Mouse (Mus musculus): ENCODE data around the gene Spock1. TPM values are rescaled to one million over a fixed set of nuclear protein-coding genes. Genes with fewer than 3 reads are reported as not detected.

Gene Spock1
- polyA plus RNA-seq, 1 experiment from 2014 or later: 12.5 TPM

DNA sequence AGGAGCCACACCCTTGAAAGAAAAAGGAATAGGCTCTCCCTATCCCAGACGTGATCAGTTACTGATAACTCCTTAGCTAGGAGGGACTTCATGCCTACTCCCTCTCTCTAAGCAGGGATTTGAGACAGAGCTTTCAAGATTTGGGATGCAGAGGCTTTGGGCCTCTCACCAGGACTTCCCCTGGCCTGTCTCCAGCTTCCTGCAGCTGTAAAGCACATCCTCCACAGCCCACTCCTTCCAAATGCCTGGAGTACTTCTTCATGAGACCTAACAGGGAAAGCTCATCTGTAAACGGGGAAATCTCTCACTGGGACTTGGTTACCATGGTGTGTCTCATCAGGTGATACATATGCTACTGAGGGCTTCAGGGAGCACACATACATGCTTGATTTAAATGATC, 97.3 kb downstream of the Spock1 start:
- Histone ChIP-seq H3K4me3 (ENCODE audit: low read depth, low read length) (no peak overlapping the region), H3K9me3 (ENCODE audit: control insufficient read depth, low read length) (no peaks in the 10 kb centered on the region), H3K36me3 (ENCODE audit: control insufficient read depth, insufficient read depth, low read length) (no peaks in the 10 kb centered on the region), H3K27me3 (replicated peaks; ENCODE audit: control insufficient read depth, insufficient read depth, low read length) (no peaks in the 10 kb centered on the region), H3K27ac (replicated peaks; ENCODE audit: low read depth, low read length) (no peak overlapping the region), H3K4me2 (ENCODE audit: low read depth, low read length) (no peak overlapping the region), H3K9ac (ENCODE audit: low read depth, low read length) (no peak overlapping the region), H3K4me1 (ENCODE audit: control insufficient read depth, insufficient read depth, low read length) (no peaks in the 10 kb centered on the region)
- DNase-seq (ENCODE audit: low spot score) (no peak), ATAC-seq (ENCODE audit: low read depth) (no peak)
- WGBS: 45% methylated on average over 2 of the region's 2 CpGs

- Histone ChIP-seq H3K4me3 (ENCODE audit: low read depth, low read length) (no peak overlapping the region), H3K27ac (replicated peaks; ENCODE audit: low read depth, low read length) (no peak overlapping the region), H3K4me2 (ENCODE audit: low read depth, low read length) (no peak overlapping the region), H3K9me3 (ENCODE audit: control insufficient read depth, low read length) (no peaks in the 10 kb centered on the region), H3K27me3 (replicated peaks; ENCODE audit: control insufficient read depth, insufficient read depth, low read length) (no peaks in the 10 kb centered on the region), H3K9ac (ENCODE audit: low read depth, low read length) (no peak overlapping the region), H3K4me1 (ENCODE audit: control insufficient read depth, insufficient read depth, low read length) (no peaks in the 10 kb centered on the region), H3K36me3 (ENCODE audit: control insufficient read depth, insufficient read depth, low read length) (no peaks in the 10 kb centered on the region)
- ATAC-seq (ENCODE audit: low read depth): no peak
- 58% methylated on average over 5 of the region's 5 CpGs for whole genome bisulfite sequencing
- DNase-seq (ENCODE audit: low spot score): no peak
Observed at GRCm38 (mm10) chr13:57810083-57810482, 98.0 kb downstream of the Spock1 start.

DNA sequence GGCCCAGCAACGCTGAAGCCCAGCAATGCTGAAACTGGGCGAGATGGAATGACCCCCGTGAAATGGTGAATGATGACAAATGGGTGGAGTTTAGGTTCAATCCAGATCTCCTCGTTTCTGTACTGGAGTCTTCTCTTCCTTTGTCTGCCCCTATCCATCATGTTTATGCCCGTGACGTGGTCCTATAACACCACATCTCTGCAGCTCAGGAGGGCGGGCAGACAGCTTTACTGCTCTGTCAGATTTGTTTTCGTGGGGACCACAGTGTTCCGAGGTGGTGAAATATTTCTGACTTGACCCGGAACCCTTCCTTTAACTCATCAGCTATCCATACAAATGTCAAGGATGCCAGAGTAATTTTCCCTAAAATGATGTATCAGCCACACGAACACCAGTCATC, 98.5 kb downstream of the Spock1 start:
- H3K27ac ChIP-seq (replicated peaks; ENCODE audit: low read depth, low read length): no peak overlapping the region
- H3K36me3 ChIP-seq (ENCODE audit: control insufficient read depth, insufficient read depth, low read length): no peaks in the 10 kb centered on the region
- no peak overlapping the region for H3K4me2 ChIP-seq (ENCODE audit: low read depth, low read length)
- H3K27me3 ChIP-seq (replicated peaks; ENCODE audit: control insufficient read depth, insufficient read depth, low read length): no peaks in the 10 kb centered on the region
- WGBS: 66% methylated on average over 11 of the region's 11 CpGs
- no peak overlapping the region for H3K4me3 ChIP-seq (ENCODE audit: low read depth, low read length)
- H3K9ac ChIP-seq (ENCODE audit: low read depth, low read length): no peak overlapping the region
- H3K9me3 ChIP-seq (ENCODE audit: control insufficient read depth, low read length): no peaks in the 10 kb centered on the region
- DNase-seq (ENCODE audit: low spot score): no peak
- ATAC-seq (ENCODE audit: low read depth): no peak
- H3K4me1 ChIP-seq (ENCODE audit: control insufficient read depth, insufficient read depth, low read length): no peaks in the 10 kb centered on the region

GRCm38 (mm10) chr13:57806816-57807215, 101.3 kb downstream of the Spock1 start:
- H3K9ac ChIP-seq (ENCODE audit: low read depth, low read length): no peak overlapping the region
- no peaks in the 10 kb centered on the region for H3K36me3 ChIP-seq (ENCODE audit: control insufficient read depth, insufficient read depth, low read length)
- no peak overlapping the region for H3K4me3 ChIP-seq (ENCODE audit: low read depth, low read length)
- DNase-seq (ENCODE audit: low spot score): no peak
- H3K4me2 ChIP-seq (ENCODE audit: low read depth, low read length): no peak overlapping the region
- no peaks in the 10 kb centered on the region for H3K9me3 ChIP-seq (ENCODE audit: control insufficient read depth, low read length)
- no peaks in the 10 kb centered on the region for H3K4me1 ChIP-seq (ENCODE audit: control insufficient read depth, insufficient read depth, low read length)
- H3K27ac ChIP-seq (replicated peaks; ENCODE audit: low read depth, low read length): no peak overlapping the region
- 82% methylated on average over 3 of the region's 3 CpGs for WGBS
- no peak for ATAC-seq (ENCODE audit: low read depth)
- H3K27me3 ChIP-seq (replicated peaks; ENCODE audit: control insufficient read depth, insufficient read depth, low read length): no peaks in the 10 kb centered on the region

DNA sequence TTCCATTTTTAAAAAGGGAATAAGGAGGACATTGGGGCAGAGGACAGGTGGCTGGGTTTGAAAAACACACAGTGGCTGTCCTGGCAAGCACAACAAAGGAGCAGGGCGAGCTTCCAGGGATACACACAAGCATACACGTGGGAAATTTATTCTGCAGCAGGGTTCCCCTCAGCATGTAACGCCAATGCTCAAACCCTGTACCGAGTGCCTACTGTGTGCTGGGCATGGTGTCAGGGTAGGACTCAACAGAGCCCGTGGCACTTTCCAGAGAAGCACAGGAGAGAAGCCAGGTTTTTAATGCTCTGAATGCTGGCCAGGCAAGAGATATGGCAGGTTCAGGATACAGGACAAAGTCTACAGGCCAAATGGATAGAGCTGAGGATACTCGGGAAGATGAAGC, 101.8 kb downstream of the Spock1 start:
- Histone ChIP-seq H3K4me1 (ENCODE audit: control insufficient read depth, insufficient read depth, low read length) (no peaks in the 10 kb centered on the region), H3K9me3 (ENCODE audit: control insufficient read depth, low read length) (no peaks in the 10 kb centered on the region), H3K27ac (replicated peaks; ENCODE audit: low read depth, low read length) (no peak overlapping the region), H3K27me3 (replicated peaks; ENCODE audit: control insufficient read depth, insufficient read depth, low read length) (no peaks in the 10 kb centered on the region), H3K36me3 (ENCODE audit: control insufficient read depth, insufficient read depth, low read length) (no peaks in the 10 kb centered on the region), H3K4me2 (ENCODE audit: low read depth, low read length) (no peak overlapping the region), H3K4me3 (ENCODE audit: low read depth, low read length) (no peak overlapping the region), H3K9ac (ENCODE audit: low read depth, low read length) (no peak overlapping the region)
- ATAC-seq (ENCODE audit: low read depth): no peak
- WGBS: 83% methylated on average over 6 of the region's 6 CpGs
- no peak for DNase-seq (ENCODE audit: low spot score)

- DNase-seq (ENCODE audit: low spot score) (no peak), ATAC-seq (ENCODE audit: low read depth) (no peak)
- WGBS: 88% methylated on average over 2 of the region's 2 CpGs
- Histone ChIP-seq H3K36me3 (ENCODE audit: control insufficient read depth, insufficient read depth, low read length) (no peaks in the 10 kb centered on the region), H3K4me2 (ENCODE audit: low read depth, low read length) (no peak overlapping the region), H3K27ac (replicated peaks; ENCODE audit: low read depth, low read length) (no peak overlapping the region), H3K27me3 (replicated peaks; ENCODE audit: control insufficient read depth, insufficient read depth, low read length) (no peaks in the 10 kb centered on the region), H3K4me3 (ENCODE audit: low read depth, low read length) (no peak overlapping the region), H3K9me3 (ENCODE audit: control insufficient read depth, low read length) (no peaks in the 10 kb centered on the region), H3K4me1 (ENCODE audit: control insufficient read depth, insufficient read depth, low read length) (no peaks in the 10 kb centered on the region), H3K9ac (ENCODE audit: low read depth, low read length) (no peak overlapping the region)
Observed at GRCm38 (mm10) chr13:57798633-57799032, 109.5 kb downstream of the Spock1 start.

DNA sequence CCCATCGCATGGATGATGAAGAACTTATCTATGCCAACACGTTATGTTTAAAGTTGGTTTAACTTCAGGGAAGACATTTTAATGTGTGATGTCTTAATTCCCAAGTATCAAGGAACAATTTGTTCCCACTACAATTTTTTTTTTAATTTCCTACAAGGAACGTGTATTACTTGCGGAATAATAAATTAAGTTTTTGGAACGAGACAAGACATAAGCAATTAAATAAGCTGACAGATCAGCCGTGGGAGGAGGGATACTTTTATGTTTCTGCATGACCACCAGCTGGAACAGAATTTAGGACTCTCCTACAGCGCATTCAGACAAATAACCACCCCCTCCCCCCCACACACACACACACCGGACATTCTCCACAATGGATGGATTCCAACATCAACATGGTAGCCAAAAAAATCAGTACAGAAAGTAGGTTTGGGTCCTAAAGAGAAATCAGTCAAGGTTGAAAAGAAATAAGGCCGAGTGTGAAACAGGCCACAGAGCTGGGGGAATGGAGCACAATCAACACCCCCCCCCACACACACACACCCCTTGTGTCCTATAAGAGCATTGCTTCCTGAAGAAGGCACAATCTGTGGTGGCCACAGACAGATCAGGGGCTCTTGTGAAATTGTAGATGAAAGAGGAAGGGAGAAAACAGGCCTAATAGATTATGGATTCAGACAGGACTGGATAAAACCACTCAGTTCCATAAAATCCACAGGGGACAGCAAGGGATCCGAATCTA, 111.0 kb downstream of the Spock1 start:
- Histone ChIP-seq H3K27ac (replicated peaks; ENCODE audit: low read depth, low read length) (no peak overlapping the region), H3K9ac (ENCODE audit: low read depth, low read length) (no peak overlapping the region), H3K4me1 (ENCODE audit: control insufficient read depth, insufficient read depth, low read length) (no peaks in the 10 kb centered on the region), H3K36me3 (ENCODE audit: control insufficient read depth, insufficient read depth, low read length) (no peaks in the 10 kb centered on the region), H3K9me3 (ENCODE audit: control insufficient read depth, low read length) (no peaks in the 10 kb centered on the region), H3K27me3 (replicated peaks; ENCODE audit: control insufficient read depth, insufficient read depth, low read length) (no peaks in the 10 kb centered on the region), H3K4me2 (ENCODE audit: low read depth, low read length) (no peak overlapping the region), H3K4me3 (ENCODE audit: low read depth, low read length) (no peak overlapping the region)
- 76% methylated on average over 10 of the region's 10 CpGs for WGBS
- no peak for DNase-seq (ENCODE audit: low spot score)
- ATAC-seq (ENCODE audit: low read depth): no peak

DNA sequence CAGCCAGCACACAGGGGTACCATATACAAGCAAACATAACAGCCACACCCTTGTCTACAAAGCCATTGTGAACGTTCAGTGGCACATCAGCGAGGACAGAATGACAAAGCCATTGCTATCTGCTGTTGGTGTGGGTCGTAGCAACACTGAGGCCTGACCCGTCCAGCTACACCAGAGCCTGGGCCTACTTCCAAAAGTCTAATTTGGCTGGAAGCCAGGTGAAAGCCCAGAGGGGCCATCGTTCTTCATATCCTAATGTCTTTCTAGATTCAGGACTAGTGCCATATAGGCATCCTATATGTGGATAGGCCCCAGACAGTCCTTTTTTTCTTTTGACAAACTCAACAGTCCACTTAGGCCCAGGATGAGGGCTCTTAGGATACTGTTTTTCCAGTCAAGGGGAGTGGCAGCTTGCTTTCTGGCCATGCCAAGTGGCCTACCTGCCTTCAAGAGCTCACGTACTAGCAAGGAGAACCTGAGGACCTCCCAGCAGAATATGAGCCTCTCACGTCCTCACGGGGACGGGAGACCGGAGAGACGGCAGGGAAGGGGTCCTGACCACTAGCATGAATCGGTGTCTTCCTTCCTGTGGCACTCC, 114.4 kb downstream of the Spock1 start:
- Histone ChIP-seq H3K4me1 (ENCODE audit: control insufficient read depth, insufficient read depth, low read length) (no peaks in the 10 kb centered on the region), H3K27ac (replicated peaks; ENCODE audit: low read depth, low read length) (no peak overlapping the region), H3K36me3 (ENCODE audit: control insufficient read depth, insufficient read depth, low read length) (no peaks in the 10 kb centered on the region), H3K27me3 (replicated peaks; ENCODE audit: control insufficient read depth, insufficient read depth, low read length) (no peaks in the 10 kb centered on the region), H3K9ac (ENCODE audit: low read depth, low read length) (no peak overlapping the region), H3K4me3 (ENCODE audit: low read depth, low read length) (no peak overlapping the region), H3K4me2 (ENCODE audit: low read depth, low read length) (no peak overlapping the region), H3K9me3 (ENCODE audit: control insufficient read depth, low read length) (no peaks in the 10 kb centered on the region)
- ATAC-seq (ENCODE audit: low read depth) (no peak), DNase-seq (ENCODE audit: low spot score) (no peak)
- 81% methylated on average over 12 of the region's 12 CpGs for WGBS

- Histone ChIP-seq H3K4me1 (ENCODE audit: control insufficient read depth, insufficient read depth, low read length) (no peaks in the 10 kb centered on the region), H3K36me3 (ENCODE audit: control insufficient read depth, insufficient read depth, low read length) (no peaks in the 10 kb centered on the region), H3K4me2 (ENCODE audit: low read depth, low read length) (no peak overlapping the region), H3K4me3 (ENCODE audit: low read depth, low read length) (no peak overlapping the region), H3K9ac (ENCODE audit: low read depth, low read length) (no peak overlapping the region), H3K9me3 (ENCODE audit: control insufficient read depth, low read length) (0 out of 2 replicates have a peak, but pooled peaks cover 3% of the 10 kb centered on the region), H3K27ac (replicated peaks; ENCODE audit: low read depth, low read length) (no peak overlapping the region), H3K27me3 (replicated peaks; ENCODE audit: control insufficient read depth, insufficient read depth, low read length) (no peaks in the 10 kb centered on the region)
- DNase-seq (ENCODE audit: low spot score): no peak
- no peak for ATAC-seq (ENCODE audit: low read depth)
- 20% methylated on average over 5 of the region's 5 CpGs for WGBS
Observed at GRCm38 (mm10) chr13:57789796-57790195, 118.3 kb downstream of the Spock1 start.
